Mouse (Mus musculus): ENCODE measurements at regions not wholly inside any gene's neighbourhood (a gene's known extent, or its start where the extent isn't known, plus 50 kb on each side); places are given as distances from the start of the nearest gene placed in this dataset.

- intact Hi-C loops (cut with DNase I): no loop called here
- DNase-seq: no peak
Observed at GRCm38 (mm10) chr17:27364899-27365298, 156.3 kb downstream of the Grm4 start.

- intact Hi-C loops (cut with DNase I): no loop called here
- DNase-seq: no peak
Observed at GRCm38 (mm10) chr17:27364338-27364737, 156.9 kb downstream of the Grm4 start.

- intact Hi-C loops (cut with DNase I): no loop called here
- no peak for DNase-seq
Observed at GRCm38 (mm10) chr17:27363911-27364310, 157.3 kb downstream of the Grm4 start.

DNA sequence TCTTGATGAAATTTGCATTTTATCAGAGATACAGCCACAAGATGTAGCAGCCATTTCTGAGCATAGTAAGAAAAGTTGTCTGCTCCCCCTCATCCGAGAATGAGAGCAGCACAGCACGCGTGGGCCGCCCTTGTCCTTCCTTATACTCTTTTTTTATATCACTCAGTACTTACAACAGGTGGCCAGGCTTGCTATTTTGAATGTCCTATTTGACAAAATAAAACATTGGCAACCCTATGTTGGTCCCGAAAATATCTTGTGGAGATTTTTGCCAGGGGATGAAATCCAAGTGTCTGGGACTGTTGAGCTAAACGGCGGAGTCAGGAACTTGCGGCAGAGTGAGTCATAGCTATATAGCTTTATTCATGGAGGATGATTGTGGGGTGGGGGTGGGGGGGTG lies 158.0 kb upstream of the Lemd2 start:
- no peak for DNase-seq
- intact Hi-C loops (cut with DNase I): no loop called here

DNA sequence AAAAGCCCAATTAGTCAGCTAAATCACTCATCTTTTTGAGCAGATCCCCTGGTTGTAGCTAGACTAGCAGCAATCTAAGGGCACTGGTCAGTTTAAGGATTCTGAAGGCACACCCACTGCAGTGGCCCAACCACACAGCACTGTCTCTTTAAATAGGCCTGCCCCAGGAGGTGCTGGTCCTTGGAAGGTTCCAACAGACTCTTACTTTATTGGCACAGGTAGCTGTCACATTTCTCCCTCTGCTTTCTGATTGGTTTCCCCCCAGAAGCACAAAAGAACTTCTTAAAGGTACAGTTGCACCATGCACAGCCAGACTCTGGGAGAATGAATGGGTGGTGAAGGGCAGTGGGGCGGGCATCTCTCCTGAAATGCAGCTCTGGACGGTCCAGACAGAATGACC lies 157.1 kb upstream of the Lemd2 start:
- intact Hi-C loops (cut with DNase I): no loop called here
- DNase-seq: peak; percentile 41 to 43

- intact Hi-C loops (cut with DNase I): no loop called here
- DNase-seq: no peak
Observed at GRCm38 (mm10) chr17:27356862-27357261, 152.6 kb upstream of the Lemd2 start.

GRCm38 (mm10) chr17:27355717-27356116 lies 151.4 kb upstream of the Lemd2 start:
- DNase-seq: no peak
- intact Hi-C loops (cut with DNase I): no loop called here

GRCm38 (mm10) chr17:27355056-27355455 lies 150.8 kb upstream of the Lemd2 start:
- intact Hi-C loops (cut with DNase I): no loop called here
- DNase-seq: no peak

DNA sequence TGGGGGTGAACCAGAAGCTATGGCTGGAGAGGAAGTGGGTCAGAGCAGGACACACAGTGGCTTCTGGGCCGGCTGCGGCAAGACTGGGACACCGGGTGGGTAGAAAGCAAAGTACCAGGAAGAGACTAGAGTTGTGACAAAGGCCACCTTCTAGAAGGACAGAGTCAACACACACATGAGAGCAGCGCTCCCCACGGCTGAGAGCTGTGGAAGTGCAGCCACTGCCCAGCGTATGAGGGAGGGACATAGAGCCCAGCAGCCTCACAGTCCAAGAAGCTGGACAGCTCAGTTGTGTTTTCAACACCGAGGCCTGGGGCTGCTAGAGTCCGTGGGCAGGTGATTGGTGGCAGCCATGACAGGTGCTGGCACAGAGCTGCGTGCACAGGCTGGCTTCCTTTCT lies 145.6 kb upstream of the Lemd2 start:
- DNase-seq: no peak
- intact Hi-C loops (cut with DNase I): no loop called here

GRCm38 (mm10) chr17:27349432-27349831 lies 145.2 kb upstream of the Lemd2 start:
- DNase-seq: no peak
- intact Hi-C loops (cut with DNase I): no loop called here

DNA sequence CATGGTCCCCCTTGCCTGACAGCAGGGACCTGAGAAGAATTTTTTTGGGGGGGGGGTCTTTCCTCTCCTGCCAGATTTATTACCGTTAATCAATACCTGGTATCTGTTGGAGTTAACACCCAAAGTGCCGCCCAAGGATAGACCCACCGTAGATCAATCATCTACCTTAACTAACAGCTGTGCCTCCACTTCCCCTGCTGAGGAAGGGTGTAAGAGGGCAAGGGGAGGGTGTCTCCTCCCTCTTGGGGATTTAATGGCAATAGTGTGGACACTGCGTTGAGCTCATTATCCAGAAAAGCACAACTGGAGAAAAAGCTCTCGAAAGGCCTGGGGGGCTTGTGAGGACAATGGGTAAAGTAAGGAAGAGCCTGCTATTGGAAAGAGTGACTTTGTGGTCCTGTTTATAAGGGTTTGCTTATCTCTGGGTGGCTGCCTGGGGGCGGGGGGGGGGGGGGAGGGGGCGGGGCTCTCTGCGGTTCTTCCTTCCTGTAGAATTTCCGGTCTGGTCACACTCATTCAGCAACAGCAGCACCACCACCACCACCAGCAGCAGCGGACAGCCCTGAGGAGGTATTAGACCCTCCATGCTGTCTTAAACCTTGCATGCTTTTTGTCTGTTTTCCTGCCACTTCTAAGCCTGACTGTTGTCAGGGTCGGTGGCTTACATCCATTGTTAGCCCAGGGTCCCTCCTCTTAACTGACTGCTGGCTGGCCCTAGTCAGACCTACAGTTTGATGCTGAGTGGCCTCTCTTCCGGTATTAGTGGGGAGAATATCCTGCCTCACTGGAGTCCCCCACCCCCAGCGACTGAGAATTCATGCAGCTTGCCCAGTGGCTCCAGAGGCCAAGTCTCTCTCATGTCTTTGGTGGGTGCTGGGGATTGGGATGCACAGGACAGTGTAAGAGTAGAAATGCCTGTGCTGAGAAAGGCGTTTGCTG lies 138.0 kb upstream of the Lemd2 start:
- intact Hi-C loops (cut with DNase I): no loop called here
- DNase-seq: no peak

DNA sequence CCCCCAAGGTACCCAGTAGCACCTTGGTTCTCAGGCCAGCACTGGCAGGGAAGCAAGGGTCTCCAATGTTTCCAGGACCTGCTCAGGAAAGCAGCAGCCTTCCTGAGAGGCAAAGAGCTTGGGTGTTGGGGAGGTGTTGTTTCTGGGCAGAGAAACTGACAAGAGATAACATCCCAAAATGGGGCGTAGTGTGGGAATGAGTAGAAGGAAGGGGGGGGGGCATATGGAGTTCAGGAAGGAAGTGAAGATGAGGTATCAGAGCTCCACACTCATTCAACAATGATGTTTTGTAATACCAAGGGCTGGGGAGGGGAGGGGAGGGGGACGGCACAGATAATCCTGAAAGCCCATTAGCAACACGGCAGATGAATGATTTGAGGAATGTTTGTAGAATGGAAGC lies 135.6 kb upstream of the Lemd2 start:
- intact Hi-C loops (cut with DNase I): no loop called here
- no peak for DNase-seq

- intact Hi-C loops (cut with DNase I): no loop called here
- no peak for DNase-seq
Observed at GRCm38 (mm10) chr17:27339261-27339660, 135.0 kb upstream of the Lemd2 start.

DNA sequence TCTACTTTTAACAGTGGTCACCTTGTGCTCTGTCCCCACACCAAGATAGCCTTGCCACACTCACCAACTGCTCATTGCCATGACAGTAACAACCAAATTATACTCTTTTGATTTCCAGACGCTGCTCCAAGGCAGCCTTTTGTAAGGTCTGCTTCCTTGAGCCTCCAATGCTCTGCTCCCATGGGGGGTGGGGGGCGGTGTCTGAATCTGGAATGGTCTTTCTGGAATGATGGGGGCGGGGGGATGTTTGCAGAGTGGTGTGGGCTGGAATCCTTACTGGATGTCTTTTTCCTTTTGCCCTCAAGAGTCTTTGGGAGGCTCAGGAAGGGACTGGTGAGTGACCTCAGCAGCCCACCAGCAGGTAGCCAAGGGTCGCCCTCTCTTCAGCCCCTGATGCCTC lies 131.4 kb upstream of the Lemd2 start:
- intact Hi-C loops (cut with DNase I): no loop called here
- no peak for DNase-seq

- DNase-seq: no peak
- intact Hi-C loops (cut with DNase I): no loop called here
Observed at GRCm38 (mm10) chr17:27333593-27333992, 129.3 kb upstream of the Lemd2 start.

GRCm38 (mm10) chr17:27333141-27333540 lies 128.9 kb upstream of the Lemd2 start:
- no peak for DNase-seq
- intact Hi-C loops (cut with DNase I): no loop called here

GRCm38 (mm10) chr17:27332076-27332475 lies 127.8 kb upstream of the Lemd2 start:
- DNase-seq: no peak
- intact Hi-C loops (cut with DNase I): loop anchor here (1.0 kb wide), 1 partner anchor 125 kb away; no protein-coding TSS in a partner anchor

DNA sequence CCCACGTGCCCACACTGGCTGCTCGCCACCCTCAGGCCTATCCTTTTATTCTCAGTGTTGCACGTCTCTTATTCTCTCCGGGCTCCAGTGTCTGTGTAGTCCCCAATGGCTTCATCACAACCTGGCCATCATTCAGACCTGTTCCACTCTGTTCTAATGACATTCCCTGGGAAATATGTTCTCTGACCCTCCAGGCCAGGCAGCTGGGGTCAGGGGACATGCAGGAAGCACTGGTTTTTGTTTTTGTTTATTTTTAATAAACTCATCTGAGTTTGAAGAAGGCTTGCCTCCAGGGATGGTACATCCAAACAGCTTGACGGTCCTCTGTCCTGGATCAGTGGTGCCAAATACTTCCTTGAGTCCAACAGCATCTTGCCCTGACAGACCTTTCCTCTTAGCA lies 127.4 kb upstream of the Lemd2 start:
- intact Hi-C loops (cut with DNase I): loop anchor here (1.0 kb wide), 1 partner anchor 124 kb away; no protein-coding TSS in a partner anchor
- DNase-seq: no peak

DNA sequence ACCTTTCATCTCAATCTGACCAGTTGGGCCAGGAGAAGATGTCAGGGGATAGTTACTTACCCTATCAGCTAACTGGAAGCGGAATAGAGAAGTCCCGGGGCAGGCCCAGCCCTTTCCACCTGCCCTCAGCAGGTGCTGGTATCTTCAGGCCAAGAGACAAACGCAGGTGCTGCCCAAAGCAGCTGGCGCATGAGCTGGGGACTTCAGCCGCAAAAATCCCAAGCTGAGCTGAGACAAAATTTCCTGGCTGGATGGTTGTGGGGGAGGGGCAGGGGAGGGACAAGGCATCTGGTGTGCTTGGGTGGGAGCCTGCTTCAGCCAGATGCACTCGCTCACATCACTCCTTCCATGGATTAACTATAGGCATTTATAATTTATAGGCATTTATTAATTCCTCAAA lies 125.5 kb upstream of the Lemd2 start:
- intact Hi-C loops (cut with DNase I): no loop called here
- DNase-seq: peak in 1 of 2 experiments; percentile 45

GRCm38 (mm10) chr17:27329183-27329582 lies 124.9 kb upstream of the Lemd2 start:
- intact Hi-C loops (cut with DNase I): no loop called here
- no peak for DNase-seq

- peak; percentile 52 to 65 for DNase-seq
- intact Hi-C loops (cut with DNase I): no loop called here
Observed at GRCm38 (mm10) chr17:27325002-27325460, 120.8 kb upstream of the Lemd2 start.

- peak in 1 of 2 experiments; percentile 1 for DNase-seq
- intact Hi-C loops (cut with DNase I): no loop called here
Observed at GRCm38 (mm10) chr17:27323513-27323912, 119.2 kb upstream of the Lemd2 start.
